Mouse (Mus musculus): ENCODE measurements around the gene Sbf2.
A peak's percentile ranks its signal among the peaks of the same experiment; 100 is the strongest.
"Not testable (repeated sequence)": the region's sequence is repeated elsewhere in the genome, so short reads cannot be mapped to it uniquely, and the experiment has no call there.

The Sbf2 gene

GRCm38 (mm10) chr7:110583705-110584104, 31.0 kb downstream of the Sbf2 start:
- DNase-seq (ENCODE audit: low read depth, low spot score) = no peak

GRCm38 (mm10) chr7:110565815-110566549, 48.7 kb downstream of the Sbf2 start:
- peak; percentile 98 for DNase-seq (ENCODE audit: low read depth, low spot score)

GRCm38 (mm10) chr7:110561647-110562046, 53.1 kb downstream of the Sbf2 start:
- no peak for DNase-seq (ENCODE audit: low read depth, low spot score)

GRCm38 (mm10) chr7:110557001-110557400, 57.7 kb downstream of the Sbf2 start:
- no peak for DNase-seq (ENCODE audit: low read depth, low spot score)

DNA sequence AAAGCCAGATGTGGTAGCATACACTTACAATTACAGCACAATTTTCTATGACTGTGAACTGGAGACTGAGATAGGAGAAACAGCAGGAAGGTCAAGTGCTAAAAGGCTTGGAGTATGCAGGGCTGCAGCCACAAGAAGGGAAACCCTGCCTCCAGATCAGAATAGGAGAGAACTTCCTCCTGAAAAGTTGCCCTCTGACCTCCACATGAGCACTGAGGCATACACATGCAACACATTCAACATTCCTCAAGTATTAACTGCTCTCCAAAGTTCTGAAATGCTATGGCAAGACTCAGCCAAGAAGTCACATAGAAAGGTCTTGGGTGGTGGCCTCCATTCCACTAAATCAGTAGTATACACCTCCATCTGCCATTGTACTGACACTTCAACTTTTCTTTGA, 58.5 kb downstream of the Sbf2 start:
- no peak for DNase-seq (ENCODE audit: low read depth, low spot score)

DNA sequence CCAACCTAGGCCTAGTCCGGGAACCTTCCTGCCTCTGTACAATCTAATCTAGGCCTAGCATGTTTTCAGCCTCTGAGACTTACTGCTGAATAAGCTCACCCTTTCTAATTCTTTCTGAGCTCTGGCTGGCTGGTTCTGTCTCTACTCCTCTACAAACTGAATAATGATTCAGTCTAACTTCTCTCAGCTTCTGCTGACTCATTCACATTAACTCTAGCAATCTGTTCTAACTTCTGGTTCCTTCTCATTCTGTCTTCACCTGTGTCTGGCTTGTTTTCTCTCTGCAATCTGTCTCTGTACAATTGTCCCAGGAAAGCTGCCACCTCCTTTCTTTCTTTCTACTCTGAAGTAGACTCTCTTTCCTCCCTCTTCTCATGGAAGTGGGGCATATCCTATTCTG, 59.5 kb downstream of the Sbf2 start:
- peak; percentile 85 for DNase-seq (ENCODE audit: low read depth, low spot score)

- DNase-seq (ENCODE audit: low read depth, low spot score) = peak; percentile 69
These were observed 66.5 kb downstream of the Sbf2 start for GRCm38 (mm10) chr7:110548268-110548667.

DNA sequence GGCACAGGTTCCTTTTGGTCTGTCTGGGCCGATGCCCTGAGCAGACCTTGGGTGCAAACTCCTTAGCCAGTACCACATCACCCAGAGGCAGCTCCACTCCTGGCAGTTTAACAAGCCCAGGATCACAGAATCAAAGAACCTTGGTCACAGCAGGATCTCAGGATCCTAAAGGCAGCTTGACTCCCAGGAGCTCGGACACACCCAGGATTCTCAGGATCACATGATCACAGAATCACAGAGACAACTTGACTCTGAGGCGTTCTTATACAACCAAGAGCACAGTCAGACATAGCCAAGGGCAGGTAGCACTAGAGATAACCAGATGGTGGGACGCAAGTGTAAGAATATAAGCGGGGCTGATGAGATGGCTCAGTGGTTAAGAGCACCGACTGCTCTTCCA, 71.4 kb downstream of the Sbf2 start:
- no peak for DNase-seq (ENCODE audit: low read depth, low spot score)

- no peak for DNase-seq (ENCODE audit: low read depth, low spot score)
These were observed 75.5 kb downstream of the Sbf2 start for GRCm38 (mm10) chr7:110539266-110539665.

GRCm38 (mm10) chr7:110530295-110530694, 84.4 kb downstream of the Sbf2 start:
- DNase-seq (ENCODE audit: low read depth, low spot score) = not testable (repeated sequence)

GRCm38 (mm10) chr7:110525090-110525775, 89.5 kb downstream of the Sbf2 start:
- DNase-seq (ENCODE audit: low read depth, low spot score) = no peak

GRCm38 (mm10) chr7:110516241-110517220, 98.2 kb downstream of the Sbf2 start:
- DNase-seq (ENCODE audit: low read depth, low spot score) = no peak

- DNase-seq (ENCODE audit: low read depth, low spot score) = peak; percentile 37
These were observed 100.6 kb downstream of the Sbf2 start for GRCm38 (mm10) chr7:110514131-110514530.

- no peak for DNase-seq (ENCODE audit: low read depth, low spot score)
These were observed 116.1 kb downstream of the Sbf2 start for GRCm38 (mm10) chr7:110498653-110499052.

- no peak for DNase-seq (ENCODE audit: low read depth, low spot score)
These were observed 123.7 kb downstream of the Sbf2 start for GRCm38 (mm10) chr7:110491038-110491437.

DNA sequence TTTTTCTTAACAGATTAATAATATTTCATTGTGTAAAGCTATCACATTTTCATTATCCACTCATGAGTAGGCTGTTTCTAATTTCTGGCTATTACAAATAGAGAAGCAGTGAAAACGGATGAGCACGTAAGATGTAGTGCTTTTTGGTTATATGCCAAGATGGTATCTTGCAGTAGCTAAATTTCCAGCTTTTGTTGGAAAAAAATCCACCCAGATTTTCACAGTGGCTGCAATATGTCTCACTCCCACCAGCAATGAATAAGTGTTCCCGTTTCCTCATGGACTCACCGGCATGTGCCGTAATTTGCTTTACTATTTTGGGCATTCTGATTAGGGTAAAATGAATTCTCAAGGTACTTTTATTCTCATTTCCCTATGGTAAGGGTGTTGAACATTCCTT, 129.7 kb downstream of the Sbf2 start:
- peak; percentile 73 for DNase-seq (ENCODE audit: low read depth, low spot score)

GRCm38 (mm10) chr7:110470987-110471386, 143.7 kb downstream of the Sbf2 start:
- no peak for DNase-seq (ENCODE audit: low read depth, low spot score)

GRCm38 (mm10) chr7:110463471-110463870, 151.3 kb downstream of the Sbf2 start:
- no peak for DNase-seq (ENCODE audit: low read depth, low spot score)

DNA sequence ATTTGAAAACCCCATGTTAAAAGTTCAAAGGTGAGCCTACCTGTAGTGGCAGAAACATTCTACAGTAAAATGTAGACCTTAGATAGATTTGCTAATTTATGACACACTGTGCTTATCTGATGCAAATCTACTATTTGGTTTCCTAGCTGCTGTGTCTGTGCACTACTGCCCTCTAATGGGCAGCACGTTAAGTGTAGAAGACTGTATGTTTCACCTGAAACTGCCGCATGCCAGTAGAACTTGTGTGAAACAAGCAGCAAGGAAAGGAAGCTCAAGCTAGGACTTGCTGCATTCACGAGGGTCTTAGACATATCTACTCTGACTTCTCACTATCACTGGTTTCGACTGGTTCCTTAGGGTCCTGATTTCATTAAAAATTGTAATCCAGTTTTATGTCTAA, 182.4 kb downstream of the Sbf2 start:
- DNase-seq (ENCODE audit: low read depth, low spot score) = peak; percentile 81

DNA sequence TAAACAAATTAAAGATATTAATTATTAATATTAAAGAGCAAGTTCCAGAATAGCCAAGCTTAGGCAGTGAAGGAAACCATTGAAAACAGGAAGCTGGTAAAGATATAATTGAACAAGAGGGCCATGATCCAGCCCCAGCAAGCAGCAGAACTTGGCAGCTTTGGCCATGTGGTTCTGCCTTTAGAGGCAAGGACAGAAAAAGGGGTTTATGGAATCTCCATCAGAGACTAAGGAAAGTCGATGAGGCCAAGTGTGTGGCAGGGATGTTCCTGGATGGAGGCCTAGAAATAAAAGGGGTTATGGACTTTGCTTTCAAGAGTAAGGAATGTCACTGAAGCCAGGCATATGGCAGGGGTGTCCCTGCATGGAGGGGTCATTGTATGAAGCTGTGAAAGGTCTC, 198.4 kb downstream of the Sbf2 start:
- DNase-seq (ENCODE audit: low read depth, low spot score) = no peak

DNA sequence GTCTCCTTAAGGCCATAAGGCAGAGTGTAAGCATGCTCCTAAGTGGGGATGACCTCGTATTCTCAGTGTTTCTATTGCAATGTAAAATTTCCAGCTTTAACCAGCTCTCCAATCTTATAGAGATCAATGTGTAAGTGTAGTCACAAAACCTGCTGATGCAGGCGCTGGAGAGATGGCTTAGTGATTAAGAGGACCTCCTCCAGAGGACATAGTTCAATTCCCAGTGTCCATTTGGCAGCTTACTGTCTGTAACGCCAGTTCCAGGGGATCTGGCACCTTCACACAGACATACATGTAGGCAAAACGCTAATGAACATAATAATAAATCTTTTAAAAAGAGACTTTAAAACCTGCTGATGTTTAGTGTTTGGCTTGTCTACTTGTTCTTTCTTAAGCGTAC, 200.4 kb downstream of the Sbf2 start:
- no peak for DNase-seq (ENCODE audit: low read depth, low spot score)

- DNase-seq (ENCODE audit: low read depth, low spot score) = no peak
These were observed 212.6 kb downstream of the Sbf2 start for GRCm38 (mm10) chr7:110402092-110402491.

Data from brain, adult 2 months (tissue).